Mouse (Mus musculus) megakaryocyte, embryonic 14.5 days (primary cell): ENCODE data around the gene Cwc22.

Source experiments
- FLI1 ChIP-seq: IDR thresholded peaks from 2 replicates; pipeline ENCODE4 v1.6.1; 2012; ENCODE audit warnings: low read length, inconsistent platforms, mixed read lengths
- GATA1 ChIP-seq: IDR thresholded peaks from 3 replicates; pipeline ENCODE4 v1.6.1; 2012; ENCODE audit warnings: mixed read lengths, low read length, inconsistent platforms, borderline replicate concordance

DNA sequence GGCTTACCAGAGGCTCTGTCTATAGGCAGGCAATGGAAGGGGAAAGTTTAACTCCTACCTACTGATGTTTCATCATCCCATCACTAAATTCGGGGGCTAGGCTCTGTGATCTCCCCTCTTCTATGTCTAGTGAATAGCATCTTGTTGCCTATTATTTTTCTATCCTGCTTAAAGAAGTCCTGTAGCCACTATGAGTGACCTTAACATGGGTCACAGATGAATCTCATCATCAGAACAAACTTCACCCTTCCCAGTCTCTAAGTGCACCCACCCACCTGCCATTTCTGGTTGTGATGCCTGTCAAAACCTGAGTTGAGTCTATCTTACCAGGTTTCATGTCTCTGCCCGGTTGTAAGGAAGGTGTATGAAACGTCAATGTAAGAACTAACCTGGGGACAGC is 14.5 kb upstream of the Cwc22 start:
- TF ChIP-seq GATA1, result no peak
- TF ChIP-seq FLI1, result no peak; the same call in 1 of the 2 replicates
